Mouse (Mus musculus): ENCODE data around the gene Tgfbr3l.

DNA sequence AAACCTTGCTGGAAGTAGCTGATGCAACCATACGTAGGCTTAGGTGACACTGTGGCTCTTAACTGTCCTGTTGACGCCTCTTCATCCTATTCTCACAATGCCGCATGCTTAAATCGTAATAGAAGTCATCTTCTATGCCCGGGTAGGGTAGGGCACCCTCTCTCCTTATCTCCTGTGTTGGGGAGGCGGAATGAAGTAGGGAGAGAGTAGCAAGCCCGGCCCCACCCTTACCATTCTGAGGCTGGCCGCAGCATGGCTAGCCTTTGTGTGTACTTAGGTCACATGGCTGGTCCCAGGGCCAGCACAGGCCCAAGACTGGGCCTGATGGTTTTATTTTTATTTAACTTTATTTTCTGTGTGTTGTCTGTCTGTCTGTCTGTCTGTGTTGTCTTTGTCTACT is 773 bp upstream of the Tgfbr3l start:
- TF ChIP-seq CTCF (IDR thresholded peaks at IDR 0.05; ENCODE audit: low read depth): no peak
- no peak for TF ChIP-seq EP300 (optimal IDR thresholded peaks at IDR 0.05)

All from stomach, postnatal 0 days (tissue).